Mouse (Mus musculus) stomach, embryonic 15.5 days (tissue): ENCODE measurements around the gene Ankrd35. TPM values are rescaled to one million over a fixed set of nuclear protein-coding genes. Genes with fewer than 3 reads are reported as not detected.

Source experiments
- ATAC-seq: fragments of 200-750 bp; cut with Nextera tagmentation; 2 replicates; pipeline ENCODE4 v1.8.0; 2017; ENCODE audit warnings: low read depth, moderate number of reproducible peaks, moderate TSS enrichment; ENCODE audit not compliant: insufficient read depth, low FRiP score
- H3K27ac ChIP-seq: fragments of 300-500 bp; sonication (generic); 2 replicates; pipeline ENCODE4 v1.5.1; 2015; ENCODE audit warnings: mild to moderate bottlenecking, inconsistent platforms
- H3K27me3 ChIP-seq: fragments of 300-500 bp; sonication (generic); replicated peaks from 2 replicates; pipeline ENCODE4 v1.6.1; 2015; ENCODE audit warnings: inconsistent platforms
- H3K36me3 ChIP-seq: fragments of 300-500 bp; sonication (generic); 2 replicates; pipeline ENCODE4 v1.6.1; 2015; ENCODE audit warnings: inconsistent platforms
- H3K4me1 ChIP-seq: fragments of 300-500 bp; sonication (generic); 2 replicates; pipeline ENCODE4 v1.6.1; 2015; ENCODE audit warnings: inconsistent platforms
- H3K4me2 ChIP-seq: fragments of 300-500 bp; sonication (generic); 2 replicates; pipeline ENCODE4 v1.6.1; 2015; ENCODE audit warnings: mild to moderate bottlenecking, inconsistent platforms
- H3K4me3 ChIP-seq: fragments of 300-500 bp; sonication (generic); replicated peaks from 2 replicates; pipeline ENCODE4 v1.5.1; 2015; ENCODE audit warnings: inconsistent platforms
- H3K9ac ChIP-seq: fragments of 300-500 bp; sonication (generic); 2 replicates; pipeline ENCODE4 v1.6.1; 2015; ENCODE audit warnings: inconsistent platforms
- H3K9me3 ChIP-seq: fragments of 300-500 bp; sonication (generic); 2 replicates; pipeline ENCODE4 v1.6.1; 2016; ENCODE audit warnings: inconsistent platforms
- WGBS: fragments of 180-500 bp; shearing (Covaris S2); methylation state at CpG from one replicate; pipeline ENCODE4 v1.1.7; 2015; 5-methylcytosine and 5-hydroxymethylcytosine counted together
- polyA plus RNA-seq: library from polyadenylated mRNA; unstranded; fragments of >200 nt; fragmentation: Nextera tagmentation; extraction: Ambion mirVana; gene quantifications from 2 replicates; pipeline ENCODE4 v1.2.1, GENCODE M21; 2015

Ankrd35 gene
- polyA plus RNA-seq, 1 experiment from 2014 or later, result 3.8 TPM

DNA sequence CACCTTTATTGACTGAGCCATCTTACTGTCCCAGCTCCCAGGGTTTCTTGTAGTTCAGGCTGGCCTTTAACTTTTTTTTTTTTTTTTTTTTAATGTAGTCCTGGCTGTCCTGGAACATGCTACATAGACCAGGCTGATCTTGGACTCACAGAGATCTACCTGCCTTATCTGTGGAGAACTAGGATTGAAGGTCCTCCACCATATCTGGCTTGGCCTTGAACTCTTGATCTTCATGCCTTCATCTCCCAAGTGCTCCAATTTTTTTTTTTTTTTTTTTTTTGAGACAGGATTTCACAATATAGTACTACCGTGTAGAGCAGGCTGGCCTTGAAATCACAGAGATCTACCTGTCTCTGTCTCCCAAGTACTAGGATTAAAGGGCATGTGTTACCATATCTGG lies 23.6 kb downstream of the Ankrd35 start:
- Histone ChIP-seq H3K4me3 (no peak overlapping the region), H3K9ac (no peak overlapping the region), H3K27me3 (no peaks in the 10 kb centered on the region), H3K36me3 (no peaks in the 10 kb centered on the region), H3K9me3 (no peaks in the 10 kb centered on the region), H3K4me1 (peaks cover 17% of the 10 kb centered on the region), H3K27ac (no peak overlapping the region), H3K4me2 (no peak overlapping the region)
- WGBS, result 76% methylated on average over 1 of the region's 1 CpGs
- no peak for ATAC-seq

DNA sequence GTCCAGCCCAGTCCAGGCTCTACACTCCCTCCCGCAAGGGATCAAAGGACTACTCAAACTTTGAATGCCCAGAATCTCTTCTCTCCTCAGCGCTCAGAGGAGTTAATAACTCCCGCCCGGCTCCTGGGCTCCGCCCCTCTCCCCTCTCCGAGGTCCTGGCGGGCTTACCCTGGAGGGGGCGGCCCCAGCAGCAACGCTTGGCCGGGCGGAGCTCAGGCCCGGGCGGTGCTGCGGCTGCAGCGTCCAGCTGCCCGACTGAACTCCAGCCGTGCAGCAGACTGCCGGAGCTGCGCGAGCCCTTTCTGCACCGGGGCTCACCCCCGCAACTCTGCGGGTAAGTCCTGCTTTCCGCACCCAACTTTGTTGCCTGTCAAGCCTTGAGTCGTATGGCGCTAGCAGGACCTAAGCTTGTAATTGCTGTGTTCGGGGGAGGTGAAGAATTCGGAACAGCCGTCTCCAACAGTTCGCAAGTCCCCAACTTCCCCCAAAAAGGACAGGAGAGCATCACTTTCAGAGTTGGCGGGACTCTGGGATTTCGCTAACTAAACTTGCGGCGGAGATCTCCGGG lies 26.4 kb downstream of the Ankrd35 start, which contains the start of gene Pias3:
Pias3 (plus strand) TSS at position 187 of the 568 bp plus-strand sequence.
- Histone ChIP-seq H3K4me1 (peaks cover 21% of the 10 kb centered on the region), H3K4me2 (peak within 1 kb of the TSS; percentile 87), H3K27ac (peak within 1 kb of the TSS; percentile 95), H3K36me3 (peaks cover 13% of the 10 kb centered on the region; the same call in 1 of the 2 replicates), H3K9me3 (no peaks in the 10 kb centered on the region), H3K9ac (peak within 1 kb of the TSS; percentile 72), H3K27me3 (no peaks in the 10 kb centered on the region), H3K4me3 (peak within 1 kb of the TSS; percentile 87)
- peak; percentile 91 for ATAC-seq
- WGBS, result 0% methylated on average over 35 of the region's 35 CpGs

DNA sequence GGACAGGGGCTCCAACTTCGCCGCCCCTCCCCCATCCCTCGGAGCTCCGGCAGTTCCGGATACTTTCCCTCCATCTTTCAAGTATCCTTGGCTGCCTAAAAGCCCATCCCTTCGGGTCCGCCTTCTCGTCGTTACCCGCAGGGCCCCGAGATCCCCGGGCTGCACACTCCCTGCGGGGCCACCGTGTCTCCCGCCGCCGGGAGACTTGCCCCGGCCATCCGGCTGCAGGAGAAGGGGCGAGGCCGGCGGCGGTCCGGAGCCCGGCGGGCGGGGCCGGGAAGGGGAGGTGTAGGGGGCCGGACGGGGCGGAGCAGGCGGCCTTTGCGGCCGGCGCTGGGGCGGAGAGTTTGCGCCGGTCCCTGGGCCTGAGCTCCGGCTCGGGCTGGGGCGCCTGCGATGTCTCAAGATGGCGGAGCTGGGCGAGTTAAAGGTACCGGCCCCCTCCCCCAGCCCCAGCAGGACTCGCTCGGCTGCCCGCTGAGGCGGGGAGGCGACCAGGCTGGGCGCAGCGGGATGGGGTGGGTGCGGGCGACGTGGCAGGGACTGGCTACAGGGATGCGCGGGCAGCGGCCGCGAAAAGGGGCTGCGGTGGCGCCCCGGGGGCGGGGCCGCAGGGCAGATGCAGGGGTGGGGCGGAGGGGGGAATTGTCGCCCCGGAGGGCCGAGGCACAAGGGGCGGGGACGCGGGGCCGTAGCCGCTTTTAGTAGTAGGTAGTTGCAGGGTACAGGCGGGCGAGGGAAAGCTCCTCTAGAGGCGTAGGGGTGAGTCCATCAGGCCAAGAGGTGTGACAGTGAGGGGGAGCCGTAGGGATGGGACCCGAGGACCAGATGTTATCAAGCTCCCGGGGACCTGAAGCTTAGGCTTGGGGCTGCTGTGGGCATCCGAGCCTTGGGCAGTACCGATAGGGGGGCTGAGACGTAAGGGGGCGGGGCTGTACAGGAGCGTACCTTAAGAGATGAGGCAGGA lies 27.1 kb downstream of the Ankrd35 start:
- no peaks in the 10 kb centered on the region for H3K27me3 ChIP-seq
- peak overlapping the region; percentile 95 for H3K27ac ChIP-seq
- H3K9ac ChIP-seq, result peak overlapping the region; percentile 72
- 0% methylated on average over 67 of the region's 85 CpGs for whole genome bisulfite sequencing
- ATAC-seq, result peak; percentile 91
- peaks cover 20% of the 10 kb centered on the region for H3K36me3 ChIP-seq
- no peaks in the 10 kb centered on the region for H3K9me3 ChIP-seq
- peaks cover 21% of the 10 kb centered on the region for H3K4me1 ChIP-seq
- peak overlapping the region; percentile 87 for H3K4me2 ChIP-seq
- H3K4me3 ChIP-seq, result peak overlapping the region; percentile 87

DNA sequence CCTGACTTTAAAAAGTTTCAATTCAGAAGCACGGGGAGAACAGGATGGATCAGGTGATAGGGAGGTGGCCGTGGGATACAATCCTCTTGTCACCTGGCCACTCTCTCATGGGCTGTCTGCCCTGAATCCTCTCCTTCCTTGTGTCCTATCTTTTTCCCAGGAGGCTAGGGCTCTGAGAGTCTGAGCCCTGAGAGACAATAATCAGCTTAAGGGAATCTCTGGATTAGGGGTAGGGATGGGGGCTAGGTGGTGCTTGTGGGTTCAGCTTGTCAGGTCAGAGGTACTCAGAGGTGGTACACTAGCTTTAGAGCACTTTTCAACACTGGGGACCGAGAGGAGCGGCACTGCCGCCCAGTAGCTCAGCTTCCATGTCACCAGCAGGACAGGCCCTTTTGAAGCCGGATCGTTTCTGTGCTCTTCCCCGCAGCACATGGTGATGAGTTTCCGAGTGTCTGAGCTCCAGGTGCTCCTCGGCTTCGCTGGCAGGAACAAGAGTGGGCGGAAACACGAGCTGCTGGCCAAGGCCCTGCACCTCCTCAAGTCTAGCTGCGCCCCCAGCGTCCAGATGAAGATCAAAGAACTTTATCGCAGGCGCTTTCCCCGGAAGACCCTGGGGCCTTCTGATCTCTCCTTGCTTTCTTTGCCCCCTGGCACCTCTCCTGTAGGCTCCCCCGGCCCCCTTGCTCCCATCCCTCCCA lies 29.2 kb downstream of the Ankrd35 start:
- H3K4me1 ChIP-seq, result peaks cover 21% of the 10 kb centered on the region
- H3K4me3 ChIP-seq, result no peak overlapping the region
- H3K9me3 ChIP-seq, result no peaks in the 10 kb centered on the region
- H3K9ac ChIP-seq, result no peak overlapping the region; the same call in 1 of the 2 replicates
- no peak for ATAC-seq
- no peak overlapping the region for H3K27ac ChIP-seq
- H3K27me3 ChIP-seq, result no peaks in the 10 kb centered on the region
- no peak overlapping the region for H3K4me2 ChIP-seq
- peaks cover 36% of the 10 kb centered on the region for H3K36me3 ChIP-seq
- WGBS, result 53% methylated on average over 19 of the region's 19 CpGs

DNA sequence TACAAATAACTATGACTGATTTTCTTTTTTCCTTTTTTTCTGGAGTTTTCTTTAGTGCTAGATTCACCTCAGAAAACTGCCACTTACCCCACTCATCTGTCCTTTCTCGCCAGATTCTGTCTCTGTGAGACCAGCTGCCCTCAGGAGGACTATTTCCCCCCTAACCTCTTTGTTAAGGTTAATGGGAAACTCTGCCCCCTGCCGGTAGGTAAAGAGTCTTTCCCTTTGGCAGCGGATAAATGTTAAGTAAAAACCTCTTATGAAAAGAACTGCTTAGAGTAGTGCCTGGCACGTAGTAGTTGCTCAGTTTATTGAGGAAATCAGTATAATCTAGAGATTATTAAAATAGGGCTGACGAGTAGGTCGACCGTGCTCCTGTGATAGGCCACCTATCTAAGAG lies 30.4 kb downstream of the Ankrd35 start:
- 60% methylated on average over 7 of the region's 7 CpGs for WGBS
- Histone ChIP-seq H3K4me3 (no peak overlapping the region), H3K9me3 (no peaks in the 10 kb centered on the region), H3K27ac (no peak overlapping the region), H3K4me2 (no peak overlapping the region), H3K9ac (no peak overlapping the region), H3K27me3 (no peaks in the 10 kb centered on the region), H3K4me1 (peaks cover 21% of the 10 kb centered on the region), H3K36me3 (peaks cover 46% of the 10 kb centered on the region)
- ATAC-seq, result no peak

DNA sequence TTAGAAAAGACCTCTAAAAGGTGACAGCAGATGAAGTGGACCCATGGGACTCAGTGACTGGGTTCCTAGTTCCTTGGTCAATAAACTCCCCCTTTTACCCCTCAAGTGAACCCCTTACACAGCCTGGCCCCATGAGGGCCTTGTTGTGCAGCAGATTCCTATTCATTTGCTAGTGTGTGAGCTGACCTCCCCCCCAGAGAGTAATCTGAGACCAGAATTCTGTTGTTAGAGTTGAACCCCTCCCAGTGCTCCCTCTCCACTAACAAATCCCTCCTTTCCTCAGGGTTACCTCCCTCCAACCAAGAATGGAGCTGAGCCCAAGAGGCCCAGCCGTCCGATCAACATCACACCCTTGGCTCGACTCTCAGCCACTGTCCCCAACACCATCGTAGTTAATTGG lies 31.1 kb downstream of the Ankrd35 start:
- Histone ChIP-seq H3K9ac (no peak overlapping the region), H3K4me2 (no peak overlapping the region), H3K4me1 (peaks cover 17% of the 10 kb centered on the region), H3K27me3 (no peaks in the 10 kb centered on the region), H3K27ac (no peak overlapping the region), H3K9me3 (no peaks in the 10 kb centered on the region), H3K36me3 (peaks cover 46% of the 10 kb centered on the region), H3K4me3 (no peak overlapping the region)
- WGBS, result 84% methylated on average over 4 of the region's 4 CpGs
- no peak for ATAC-seq

DNA sequence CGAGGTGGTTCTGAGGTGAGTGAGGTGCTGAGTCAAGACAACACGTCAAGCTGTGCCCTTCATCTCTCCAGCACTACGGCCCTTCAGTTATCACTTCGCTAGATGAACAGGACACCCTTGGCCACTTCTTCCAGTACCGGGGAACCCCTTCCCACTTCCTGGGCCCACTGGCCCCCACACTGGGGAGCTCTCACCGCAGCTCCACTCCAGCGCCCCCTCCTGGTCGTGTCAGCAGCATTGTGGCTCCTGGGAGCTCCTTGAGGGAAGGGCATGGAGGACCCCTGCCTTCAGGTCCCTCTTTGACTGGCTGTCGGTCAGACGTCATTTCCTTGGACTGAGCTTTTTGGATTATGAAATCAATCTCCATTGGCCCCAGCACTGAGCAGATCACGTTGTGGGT lies 34.8 kb downstream of the Ankrd35 start:
- Histone ChIP-seq H3K27me3 (no peaks in the 10 kb centered on the region), H3K27ac (no peak overlapping the region), H3K9me3 (no peaks in the 10 kb centered on the region), H3K4me1 (0 out of 2 replicates have a peak, but pooled peaks cover 10% of the 10 kb centered on the region), H3K4me2 (no peak overlapping the region), H3K36me3 (peaks cover 49% of the 10 kb centered on the region), H3K4me3 (no peak overlapping the region), H3K9ac (no peak overlapping the region)
- no peak for ATAC-seq
- 69% methylated on average over 11 of the region's 11 CpGs for WGBS

DNA sequence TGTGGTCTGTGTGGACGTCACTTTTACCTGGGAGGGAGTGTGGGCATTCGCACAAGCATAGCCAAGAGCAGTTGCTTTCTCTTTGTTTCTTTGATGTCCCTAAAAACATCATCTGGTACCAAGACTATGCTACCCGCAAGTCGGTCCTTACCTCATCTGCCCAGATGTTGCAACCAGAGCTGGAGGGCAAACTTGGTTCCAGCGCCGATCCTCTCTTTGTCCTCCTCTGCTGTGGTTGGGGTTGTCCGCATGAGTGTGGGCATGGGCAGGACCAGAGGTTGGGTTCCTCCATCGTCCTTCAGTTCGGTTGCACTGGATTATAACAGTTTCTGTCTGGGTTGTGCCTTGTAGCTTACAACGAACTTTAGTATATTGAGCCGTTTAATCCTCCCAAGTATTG lies 36.3 kb downstream of the Ankrd35 start:
- Histone ChIP-seq H3K27me3 (no peaks in the 10 kb centered on the region), H3K36me3 (peaks cover 44% of the 10 kb centered on the region), H3K4me1 (0 out of 2 replicates have a peak, but pooled peaks cover 10% of the 10 kb centered on the region), H3K9me3 (no peaks in the 10 kb centered on the region), H3K9ac (no peak overlapping the region), H3K4me3 (no peak overlapping the region), H3K27ac (no peak overlapping the region), H3K4me2 (no peak overlapping the region)
- no peak for ATAC-seq
- 87% methylated on average over 11 of the region's 11 CpGs for WGBS

DNA sequence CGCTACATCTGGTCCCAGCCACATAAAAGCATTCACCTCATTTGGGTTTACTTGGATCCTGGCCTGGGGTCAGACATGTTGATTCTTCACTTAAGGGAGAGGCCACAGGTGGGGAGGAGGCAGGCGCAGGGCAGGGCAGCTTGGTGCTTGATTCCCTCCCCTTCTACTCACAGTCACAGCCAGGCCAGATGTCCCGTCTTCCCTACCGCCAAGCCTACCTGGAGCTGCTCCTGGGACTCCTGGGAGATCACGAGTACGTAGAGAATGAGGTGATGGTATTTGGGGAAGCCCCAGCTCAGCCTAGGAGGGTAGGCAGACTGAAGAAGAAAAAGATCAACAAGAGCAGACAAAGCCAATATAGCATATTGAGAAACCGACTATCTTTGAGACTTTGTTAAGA lies 37.1 kb downstream of the Ankrd35 start:
- no peak for ATAC-seq
- H3K4me3 ChIP-seq, result no peak overlapping the region
- 58% methylated on average over 7 of the region's 7 CpGs for WGBS
- H3K27ac ChIP-seq, result no peak overlapping the region
- H3K9me3 ChIP-seq, result no peaks in the 10 kb centered on the region
- H3K4me1 ChIP-seq, result 0 out of 2 replicates have a peak, but pooled peaks cover 10% of the 10 kb centered on the region
- no peaks in the 10 kb centered on the region for H3K27me3 ChIP-seq
- no peak overlapping the region for H3K9ac ChIP-seq
- H3K36me3 ChIP-seq, result peaks cover 44% of the 10 kb centered on the region
- no peak overlapping the region for H3K4me2 ChIP-seq

DNA sequence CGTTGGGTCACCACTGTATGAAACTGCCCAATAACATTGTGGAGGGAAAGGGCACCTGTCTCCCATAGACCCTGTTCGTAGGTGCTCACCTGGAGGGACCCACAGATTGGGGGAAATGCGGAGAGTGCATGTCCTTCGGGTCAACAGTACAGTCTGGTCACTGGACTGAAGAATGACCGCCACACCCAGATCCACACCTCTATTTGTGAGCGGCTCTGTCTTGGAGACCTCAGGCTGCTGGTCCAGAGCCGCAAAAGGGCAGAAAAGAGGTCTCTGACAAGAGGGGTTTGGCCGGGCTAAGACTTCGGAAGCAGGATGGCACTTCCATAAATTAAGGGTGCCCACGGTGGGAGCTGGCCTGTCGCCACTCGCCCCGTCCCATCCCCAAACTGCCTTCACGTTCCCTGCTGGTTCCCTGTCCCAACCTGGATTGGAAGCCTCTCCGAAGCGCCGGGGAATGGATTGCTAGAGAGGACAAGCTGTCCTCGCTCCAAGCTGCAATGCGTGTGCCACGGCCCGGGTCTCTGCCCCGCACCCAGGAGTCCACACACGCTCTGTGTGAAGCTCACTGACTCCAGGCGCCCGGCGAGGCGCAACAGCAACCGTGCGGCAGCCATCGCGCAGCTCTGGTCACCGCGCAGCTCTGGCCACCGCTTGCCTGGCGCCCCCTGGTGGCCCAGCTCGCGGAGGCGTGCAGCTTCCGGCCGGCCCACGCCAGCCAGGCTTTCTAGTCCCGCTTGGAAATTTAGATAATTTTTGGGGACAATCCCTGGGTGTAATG lies 38.2 kb downstream of the Ankrd35 start, which contains the start of gene Nudt17:
Nudt17 (minus strand) TSS at position 660 of the 781 bp plus-strand sequence.
- Histone ChIP-seq H3K27ac (no peak within 1 kb of the TSS), H3K4me3 (peak within 1 kb of the TSS; percentile 52), H3K9ac (peak within 1 kb of the TSS; percentile 71), H3K9me3 (no peaks in the 10 kb centered on the region), H3K27me3 (no peaks in the 10 kb centered on the region), H3K4me2 (peak within 1 kb of the TSS; percentile 98), H3K4me1 (0 out of 2 replicates have a peak, but pooled peaks cover 10% of the 10 kb centered on the region), H3K36me3 (peaks cover 48% of the 10 kb centered on the region)
- 5% methylated on average over 42 of the region's 42 CpGs for WGBS
- ATAC-seq, result peak; percentile 73; the same call in 1 of the 2 replicates

DNA sequence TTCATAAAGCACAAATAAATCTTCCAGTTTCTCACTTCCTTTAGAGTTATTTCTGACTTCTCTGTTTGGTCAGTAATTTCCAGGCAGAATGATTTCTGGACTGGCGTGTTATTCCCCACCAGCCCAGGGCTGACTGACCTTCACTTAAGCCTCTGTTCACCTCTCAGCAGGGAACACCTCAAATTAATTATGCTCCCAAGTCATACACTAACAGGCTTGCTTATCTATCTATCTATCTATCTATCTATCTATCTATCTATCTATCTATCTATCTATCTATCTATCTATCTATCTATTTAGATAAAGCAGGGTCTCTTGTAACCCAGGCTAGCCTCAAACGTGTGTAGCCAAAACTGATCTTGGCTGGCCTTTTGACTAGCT lies 38.7 kb downstream of the Ankrd35 start:
- Histone ChIP-seq H3K36me3 (peaks cover 48% of the 10 kb centered on the region), H3K4me2 (peak overlapping the region; percentile 98)
- WGBS, result 53% methylated on average over 2 of the region's 2 CpGs

More for the DNA sequence above, 38.7 kb downstream of the Ankrd35 start:
- Histone ChIP-seq H3K27ac (no peak overlapping the region), H3K4me3 (no peak overlapping the region), H3K9me3 (no peaks in the 10 kb centered on the region), H3K27me3 (no peaks in the 10 kb centered on the region), H3K4me1 (0 out of 2 replicates have a peak, but pooled peaks cover 10% of the 10 kb centered on the region), H3K9ac (no peak overlapping the region)
- ATAC-seq, result no peak
